Mouse (Mus musculus): Measurements from ENCODE around the gene Anks1b. TPM values are rescaled to one million over a fixed set of nuclear protein-coding genes. Genes with fewer than 3 reads are reported as not detected.

The Anks1b gene
- polyA plus RNA-seq, 1 experiment from 2014 or later, result 1.8 TPM

DNA sequence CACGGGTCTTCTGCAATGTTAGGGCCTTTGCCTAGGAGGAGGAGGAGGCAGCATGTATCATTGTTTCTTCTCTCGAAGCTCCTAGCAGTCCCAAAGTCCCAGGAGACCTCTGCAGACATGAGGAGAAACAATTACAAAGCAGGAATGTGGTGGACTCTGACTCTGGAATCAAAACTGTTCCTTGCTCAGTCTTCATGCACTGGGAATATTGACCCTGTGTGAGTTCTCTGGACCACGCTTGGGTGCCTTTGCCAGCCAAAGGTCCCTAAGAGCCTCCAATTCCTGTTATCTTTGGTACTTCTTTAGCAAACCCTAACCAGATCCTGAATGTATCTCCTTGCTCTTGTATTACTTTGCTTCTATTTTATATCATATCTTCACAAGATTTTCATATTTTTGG is 1000.9 kb downstream of the Anks1b start:
- DNase-seq (ENCODE audit: low spot score) (no peak), ATAC-seq (ENCODE audit: low FRiP score, low TSS enrichment) (no peak)
- no peak overlapping the region for H3K4me3 ChIP-seq (ENCODE audit: low read depth, low read length)
- no peaks in the 10 kb centered on the region for H3K27me3 ChIP-seq (ENCODE audit: control insufficient read depth, insufficient read depth, low read length)
- no peak overlapping the region for H3K9ac ChIP-seq (ENCODE audit: low read length)
- H3K9me3 ChIP-seq (ENCODE audit: control insufficient read depth, low read length), result no peaks in the 10 kb centered on the region
- WGBS, result 75% methylated on average over 3 of the region's 3 CpGs
- no peak overlapping the region for H3K27ac ChIP-seq (replicated peaks)
- H3K4me2 ChIP-seq (replicated peaks; ENCODE audit: low read depth), result no peak overlapping the region
- no peaks in the 10 kb centered on the region for H3K36me3 ChIP-seq (ENCODE audit: control insufficient read depth, insufficient read depth, low read length)
- no peaks in the 10 kb centered on the region for H3K4me1 ChIP-seq (replicated peaks; ENCODE audit: control insufficient read depth, insufficient read depth)
- no peak for TF ChIP-seq CTCF (IDR thresholded peaks at IDR 0.05; ENCODE audit: low read depth)
- no peak for TF ChIP-seq EP300 (optimal IDR thresholded peaks at IDR 0.05)

DNA sequence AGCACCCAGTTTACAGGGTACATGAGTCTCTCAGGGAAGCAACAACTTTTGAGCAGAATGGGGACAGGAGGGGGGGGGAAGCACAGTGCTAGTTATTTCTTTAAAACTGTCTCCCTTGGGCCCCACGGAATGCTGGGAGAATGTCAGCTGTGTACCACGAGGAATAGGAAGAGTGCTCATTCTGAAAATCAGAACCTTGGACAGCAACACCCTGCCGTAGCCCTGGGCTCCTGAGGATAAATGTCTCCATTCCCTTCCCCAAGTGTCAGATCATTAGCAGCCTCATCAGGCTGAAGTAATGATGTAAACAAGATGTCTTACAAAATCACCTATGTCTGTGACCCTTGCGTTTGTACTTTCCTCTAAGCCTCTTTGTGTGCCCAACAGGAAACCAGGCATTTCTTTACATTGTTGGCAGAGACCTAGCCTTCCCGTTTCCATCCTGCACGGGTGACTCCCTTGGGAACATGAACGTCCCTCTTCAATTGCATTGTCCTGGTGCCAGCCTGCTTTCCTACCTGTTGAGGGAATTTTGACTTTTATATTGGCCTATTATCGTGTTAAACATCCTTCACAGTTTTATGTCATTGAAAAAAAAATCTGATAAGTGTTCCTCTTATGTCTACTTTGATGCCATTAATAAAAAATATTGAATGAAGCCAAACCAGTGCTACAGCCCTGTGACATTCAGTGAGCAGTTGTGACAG is 1007.7 kb downstream of the Anks1b start:
- 20% methylated on average over 8 of the region's 8 CpGs for WGBS
- Histone ChIP-seq H3K4me2 (replicated peaks; ENCODE audit: low read depth) (no peak overlapping the region), H3K4me3 (ENCODE audit: low read depth, low read length) (no peak overlapping the region), H3K27me3 (ENCODE audit: control insufficient read depth, insufficient read depth, low read length) (no peaks in the 10 kb centered on the region), H3K27ac (replicated peaks) (no peak overlapping the region), H3K9me3 (ENCODE audit: control insufficient read depth, low read length) (no peaks in the 10 kb centered on the region), H3K9ac (ENCODE audit: low read length) (no peak overlapping the region), H3K4me1 (replicated peaks; ENCODE audit: control insufficient read depth, insufficient read depth) (no peaks in the 10 kb centered on the region), H3K36me3 (ENCODE audit: control insufficient read depth, insufficient read depth, low read length) (no peaks in the 10 kb centered on the region)
- DNase-seq (ENCODE audit: low spot score) (no peak), ATAC-seq (ENCODE audit: low FRiP score, low TSS enrichment) (no peak)
- TF ChIP-seq EP300 (optimal IDR thresholded peaks at IDR 0.05) (no peak), CTCF (IDR thresholded peaks at IDR 0.05; ENCODE audit: low read depth) (no peak)

DNA sequence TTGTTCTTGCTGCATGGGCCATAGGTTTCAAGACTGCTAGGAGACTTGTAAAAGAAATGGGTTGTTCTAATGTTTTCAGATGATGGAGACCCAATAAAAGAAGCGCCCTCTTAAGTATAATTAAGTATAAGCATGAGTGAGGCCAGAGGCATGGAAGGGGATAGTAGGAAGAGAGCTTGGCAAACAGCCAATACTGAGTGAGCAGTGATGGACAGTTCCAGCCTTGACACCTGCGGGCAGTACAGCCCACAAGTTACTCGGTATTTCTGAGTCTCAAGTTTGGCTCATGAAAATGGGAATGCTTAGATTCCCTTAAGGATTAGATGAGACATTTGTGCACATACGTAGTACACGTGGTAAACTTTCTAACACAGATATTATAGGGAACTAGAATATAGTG is 1016.3 kb downstream of the Anks1b start:
- TF ChIP-seq EP300 (optimal IDR thresholded peaks at IDR 0.05) (no peak), CTCF (IDR thresholded peaks at IDR 0.05; ENCODE audit: low read depth) (no peak)
- H3K9me3 ChIP-seq (ENCODE audit: control insufficient read depth, low read length), result no peaks in the 10 kb centered on the region
- DNase-seq (ENCODE audit: low spot score) (no peak), ATAC-seq (ENCODE audit: low FRiP score, low TSS enrichment) (no peak)
- no peaks in the 10 kb centered on the region for H3K27me3 ChIP-seq (ENCODE audit: control insufficient read depth, insufficient read depth, low read length)
- no peak overlapping the region for H3K4me2 ChIP-seq (replicated peaks; ENCODE audit: low read depth)
- no peaks in the 10 kb centered on the region for H3K4me1 ChIP-seq (replicated peaks; ENCODE audit: control insufficient read depth, insufficient read depth)
- no peak overlapping the region for H3K4me3 ChIP-seq (ENCODE audit: low read depth, low read length)
- H3K9ac ChIP-seq (ENCODE audit: low read length), result no peak overlapping the region
- WGBS, result 68% methylated on average over 5 of the region's 5 CpGs
- H3K27ac ChIP-seq (replicated peaks), result no peak overlapping the region
- H3K36me3 ChIP-seq (ENCODE audit: control insufficient read depth, insufficient read depth, low read length), result no peaks in the 10 kb centered on the region

DNA sequence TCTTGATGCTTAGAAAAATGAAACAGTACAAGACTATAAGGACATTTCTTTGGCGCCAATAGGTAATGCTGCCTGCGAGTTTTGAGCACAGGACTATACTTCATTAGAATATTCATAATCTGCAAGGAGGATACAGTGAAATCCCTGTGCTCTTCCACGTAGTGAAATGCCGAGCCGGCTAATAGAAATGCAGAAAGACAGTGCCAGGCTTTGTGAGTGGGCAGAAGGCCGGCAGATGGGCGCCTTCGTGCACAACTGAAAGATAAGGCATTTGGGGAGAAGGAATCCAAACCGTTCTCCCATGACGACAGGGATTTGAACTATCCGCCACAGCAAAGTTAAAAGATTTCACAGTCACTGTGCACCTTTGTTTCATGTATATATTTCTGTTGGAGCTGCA is 1019.4 kb downstream of the Anks1b start:
- WGBS, result 81% methylated on average over 11 of the region's 11 CpGs
- no peaks in the 10 kb centered on the region for H3K9me3 ChIP-seq (ENCODE audit: control insufficient read depth, low read length)
- no peaks in the 10 kb centered on the region for H3K4me1 ChIP-seq (replicated peaks; ENCODE audit: control insufficient read depth, insufficient read depth)
- H3K27ac ChIP-seq (replicated peaks), result no peak overlapping the region
- ATAC-seq (ENCODE audit: low FRiP score, low TSS enrichment), result no peak
- no peaks in the 10 kb centered on the region for H3K27me3 ChIP-seq (ENCODE audit: control insufficient read depth, insufficient read depth, low read length)
- DNase-seq (ENCODE audit: low spot score), result no peak
- H3K4me2 ChIP-seq (replicated peaks; ENCODE audit: low read depth), result no peak overlapping the region
- no peak for TF ChIP-seq CTCF (IDR thresholded peaks at IDR 0.05; ENCODE audit: low read depth)
- TF ChIP-seq EP300 (optimal IDR thresholded peaks at IDR 0.05), result no peak
- no peak overlapping the region for H3K4me3 ChIP-seq (ENCODE audit: low read depth, low read length)
- no peaks in the 10 kb centered on the region for H3K36me3 ChIP-seq (ENCODE audit: control insufficient read depth, insufficient read depth, low read length)
- H3K9ac ChIP-seq (ENCODE audit: low read length), result no peak overlapping the region

DNA sequence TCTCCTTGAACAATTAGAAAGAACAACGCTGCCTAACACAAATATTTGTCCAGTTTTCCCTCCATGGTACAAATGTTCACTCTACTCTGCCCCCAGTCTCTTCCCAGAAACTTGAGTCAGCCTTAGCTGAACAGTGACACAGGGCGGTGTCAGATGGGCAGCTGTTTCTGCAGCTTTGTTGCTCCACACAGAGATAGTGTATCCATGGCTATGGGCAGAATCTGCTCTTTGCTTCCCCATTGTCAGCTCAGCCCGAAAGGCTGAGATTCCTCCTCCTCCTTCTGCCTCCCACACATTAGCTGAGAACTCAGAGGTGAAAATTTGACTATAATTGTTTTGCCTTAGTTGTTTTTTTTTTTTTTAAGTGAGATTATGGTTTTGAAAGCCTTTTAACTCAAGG is 1024.6 kb downstream of the Anks1b start:
- no peak for DNase-seq (ENCODE audit: low spot score)
- Histone ChIP-seq H3K4me3 (ENCODE audit: low read depth, low read length) (no peak overlapping the region), H3K4me2 (replicated peaks; ENCODE audit: low read depth) (no peak overlapping the region), H3K9me3 (ENCODE audit: control insufficient read depth, low read length) (no peaks in the 10 kb centered on the region), H3K27me3 (ENCODE audit: control insufficient read depth, insufficient read depth, low read length) (no peaks in the 10 kb centered on the region), H3K4me1 (replicated peaks; ENCODE audit: control insufficient read depth, insufficient read depth) (no peaks in the 10 kb centered on the region), H3K27ac (replicated peaks) (no peak overlapping the region), H3K36me3 (ENCODE audit: control insufficient read depth, insufficient read depth, low read length) (no peaks in the 10 kb centered on the region), H3K9ac (ENCODE audit: low read length) (no peak overlapping the region)
- WGBS, result 55% methylated on average over 3 of the region's 3 CpGs
- no peak for TF ChIP-seq CTCF (IDR thresholded peaks at IDR 0.05; ENCODE audit: low read depth)
- TF ChIP-seq EP300 (optimal IDR thresholded peaks at IDR 0.05), result no peak
- no peak for ATAC-seq (ENCODE audit: low FRiP score, low TSS enrichment)

DNA sequence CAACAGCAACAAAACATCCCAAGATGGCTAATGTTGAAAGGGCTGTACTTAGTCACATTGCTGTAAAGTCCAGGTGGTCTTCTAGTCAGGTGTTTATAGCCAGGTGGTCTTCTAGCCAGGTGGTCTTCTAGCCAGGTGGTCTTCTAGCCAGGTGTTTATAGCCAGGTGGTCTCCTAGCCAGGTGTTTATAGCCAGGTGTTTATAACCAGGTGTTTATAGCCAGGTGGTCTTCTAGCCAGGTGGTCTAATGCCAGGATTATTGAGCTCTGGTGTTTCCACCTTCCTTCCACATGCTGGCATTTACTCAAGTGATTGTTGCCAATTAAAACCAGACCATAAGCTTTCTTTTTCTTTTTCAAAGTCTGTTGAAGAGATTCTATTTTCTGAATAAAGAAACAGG is 1030.9 kb downstream of the Anks1b start:
- DNase-seq (ENCODE audit: low spot score) (no peak), ATAC-seq (ENCODE audit: low FRiP score, low TSS enrichment) (no peak)
- Histone ChIP-seq H3K27ac (replicated peaks) (no peak overlapping the region), H3K4me1 (replicated peaks; ENCODE audit: control insufficient read depth, insufficient read depth) (no peaks in the 10 kb centered on the region), H3K27me3 (ENCODE audit: control insufficient read depth, insufficient read depth, low read length) (no peaks in the 10 kb centered on the region), H3K4me3 (ENCODE audit: low read depth, low read length) (no peak overlapping the region), H3K36me3 (ENCODE audit: control insufficient read depth, insufficient read depth, low read length) (no peaks in the 10 kb centered on the region), H3K4me2 (replicated peaks; ENCODE audit: low read depth) (no peak overlapping the region), H3K9ac (ENCODE audit: low read length) (no peak overlapping the region), H3K9me3 (ENCODE audit: control insufficient read depth, low read length) (no peaks in the 10 kb centered on the region)
- no peak for TF ChIP-seq EP300 (optimal IDR thresholded peaks at IDR 0.05)
- TF ChIP-seq CTCF (IDR thresholded peaks at IDR 0.05; ENCODE audit: low read depth), result no peak
